Mouse (Mus musculus) cortical plate, adult 2 months (tissue): ENCODE measurements at regions not wholly inside any gene's neighbourhood (a gene's known extent, or its start where the extent isn't known, plus 50 kb on each side); places are given as distances from the start of the nearest gene placed in this dataset.

Source experiments
- CTCF ChIP-seq: fragments of 200-500 bp; IDR thresholded peaks from 2 replicates; pipeline ENCODE4 v1.5.1; 2011; ENCODE audit warnings: mild to moderate bottlenecking, control low read depth, low read length; ENCODE audit not compliant: insufficient read depth; ENCODE audit errors: extremely low read depth
- POLR2A ChIP-seq: fragments of 200-500 bp; IDR thresholded peaks from 2 replicates; pipeline ENCODE4 v1.6.1; 2011; ENCODE audit warnings: mild to moderate bottlenecking, low read length, control low read depth; ENCODE audit not compliant: insufficient read depth; ENCODE audit errors: extremely low read depth

- TF ChIP-seq CTCF (no peak), POLR2A (no peak)
Measured at GRCm38 (mm10) chr9:40611626-40612025, 58.8 kb upstream of the Gm21915 start.
